Mouse (Mus musculus): ENCODE measurements at regions not wholly inside any gene's neighbourhood (a gene's known extent, or its start where the extent isn't known, plus 50 kb on each side); places are given as distances from the start of the nearest gene placed in this dataset.
A peak's percentile ranks its signal among the peaks of the same experiment; 100 is the strongest.

DNA sequence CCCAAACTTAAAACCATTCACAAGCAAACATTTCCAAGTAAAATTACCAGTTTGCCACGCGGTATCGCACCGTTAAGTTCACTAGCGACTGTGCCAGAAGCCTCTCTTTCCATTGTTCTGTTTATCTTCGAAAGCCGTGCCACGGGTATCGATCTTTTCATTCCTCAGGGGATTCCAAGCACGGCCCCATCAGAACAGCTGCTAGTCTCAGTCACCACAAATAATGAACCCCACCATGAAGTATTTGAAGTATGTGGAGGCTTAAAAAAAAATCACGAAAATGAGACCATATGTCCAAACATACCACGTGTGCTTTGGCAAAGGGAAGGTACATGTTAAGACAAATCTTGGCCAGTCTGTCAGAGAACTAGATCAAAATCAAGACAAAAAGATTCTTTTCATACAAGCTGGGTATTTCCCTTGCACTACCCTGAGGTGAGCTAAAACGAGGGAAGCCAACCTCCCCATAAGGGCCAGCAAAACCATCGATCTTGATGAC is 213.3 kb downstream of the Npr3 start:
- H3K9ac ChIP-seq (ENCODE audit: low read depth, low read length) = no peak overlapping the region
- H3K4me3 ChIP-seq (ENCODE audit: low read length) = no peak overlapping the region
- H3K27ac ChIP-seq (ENCODE audit: low read depth, low read length) = no peak overlapping the region
- no peaks in the 10 kb centered on the region for H3K4me1 ChIP-seq (ENCODE audit: control insufficient read depth, insufficient read depth, low read length)
- H3K36me3 ChIP-seq (ENCODE audit: control insufficient read depth, insufficient read depth, low read length) = no peaks in the 10 kb centered on the region
- H3K9me3 ChIP-seq (ENCODE audit: control insufficient read depth, low read length) = no peaks in the 10 kb centered on the region
- no peak overlapping the region for H3K4me2 ChIP-seq (replicated peaks; ENCODE audit: low read depth, low read length)
- no peak for ATAC-seq (ENCODE audit: low FRiP score, low TSS enrichment)
- H3K27me3 ChIP-seq (ENCODE audit: control insufficient read depth, insufficient read depth, low read length) = no peaks in the 10 kb centered on the region
- 78% methylated on average over 14 of the region's 14 CpGs for WGBS

DNA sequence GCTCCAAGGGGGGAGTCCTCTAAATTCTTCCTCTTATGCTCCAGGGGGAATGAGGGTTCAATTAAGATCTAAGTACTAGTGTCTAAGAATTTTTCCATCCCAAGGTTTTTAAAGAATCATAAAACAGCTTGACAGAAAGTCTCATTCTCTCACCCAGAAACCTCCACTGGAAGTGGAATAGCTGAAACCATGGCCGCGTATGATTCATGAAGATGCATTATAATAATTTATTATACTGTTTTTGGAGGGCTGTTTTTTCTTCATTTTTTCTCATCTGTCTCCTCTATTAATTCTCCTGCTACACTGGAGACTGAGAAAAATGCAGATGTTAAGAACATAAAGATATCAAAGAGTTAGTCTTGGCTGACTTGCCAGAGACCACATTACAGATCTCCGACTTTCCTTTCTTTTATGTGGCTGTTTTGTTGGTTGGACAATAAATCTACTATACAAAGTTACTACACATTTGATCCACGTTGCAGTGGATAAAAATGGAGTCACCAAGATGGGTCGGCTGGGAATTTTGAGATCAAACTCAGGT is 242.2 kb downstream of the Npr3 start:
- H3K9ac ChIP-seq (ENCODE audit: low read depth, low read length) = no peak overlapping the region
- ATAC-seq (ENCODE audit: low FRiP score, low TSS enrichment) = peak; percentile 78; the same call in 1 of the 2 replicates
- no peaks in the 10 kb centered on the region for H3K27me3 ChIP-seq (ENCODE audit: control insufficient read depth, insufficient read depth, low read length)
- H3K9me3 ChIP-seq (ENCODE audit: control insufficient read depth, low read length) = no peaks in the 10 kb centered on the region
- no peak overlapping the region for H3K4me3 ChIP-seq (ENCODE audit: low read length)
- no peaks in the 10 kb centered on the region for H3K36me3 ChIP-seq (ENCODE audit: control insufficient read depth, insufficient read depth, low read length)
- H3K4me1 ChIP-seq (ENCODE audit: control insufficient read depth, insufficient read depth, low read length) = no peaks in the 10 kb centered on the region
- WGBS = 55% methylated on average over 5 of the region's 5 CpGs
- H3K27ac ChIP-seq (ENCODE audit: low read depth, low read length) = no peak overlapping the region
- H3K4me2 ChIP-seq (replicated peaks; ENCODE audit: low read depth, low read length) = no peak overlapping the region

DNA sequence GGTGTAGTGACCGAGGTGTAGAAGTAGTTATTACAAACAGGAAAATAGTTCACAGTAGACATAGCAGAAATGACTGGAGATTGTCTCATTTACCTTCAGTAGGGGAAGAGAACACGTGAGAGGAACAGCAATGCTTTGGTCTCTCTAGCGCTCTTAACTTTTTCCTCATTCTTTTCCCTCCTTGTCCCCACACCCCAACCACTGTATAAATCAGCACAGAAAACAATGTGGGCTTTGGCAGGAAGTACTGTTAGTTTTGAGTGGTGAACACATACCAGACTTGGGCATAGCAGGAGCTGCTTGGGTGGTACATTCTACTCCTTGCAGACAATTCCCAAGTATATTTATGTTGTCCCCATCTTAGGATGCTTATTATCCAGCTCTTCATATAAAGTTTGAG is 251.9 kb downstream of the Npr3 start:
- Histone ChIP-seq H3K36me3 (ENCODE audit: control insufficient read depth, insufficient read depth, low read length) (no peaks in the 10 kb centered on the region), H3K9me3 (ENCODE audit: control insufficient read depth, low read length) (no peaks in the 10 kb centered on the region), H3K4me2 (replicated peaks; ENCODE audit: low read depth, low read length) (no peak overlapping the region), H3K9ac (ENCODE audit: low read depth, low read length) (no peak overlapping the region), H3K4me3 (ENCODE audit: low read length) (no peak overlapping the region), H3K27ac (ENCODE audit: low read depth, low read length) (no peak overlapping the region), H3K27me3 (ENCODE audit: control insufficient read depth, insufficient read depth, low read length) (no peaks in the 10 kb centered on the region), H3K4me1 (ENCODE audit: control insufficient read depth, insufficient read depth, low read length) (no peaks in the 10 kb centered on the region)
- no peak for ATAC-seq (ENCODE audit: low FRiP score, low TSS enrichment)
- 93% methylated on average over 3 of the region's 3 CpGs for WGBS

DNA sequence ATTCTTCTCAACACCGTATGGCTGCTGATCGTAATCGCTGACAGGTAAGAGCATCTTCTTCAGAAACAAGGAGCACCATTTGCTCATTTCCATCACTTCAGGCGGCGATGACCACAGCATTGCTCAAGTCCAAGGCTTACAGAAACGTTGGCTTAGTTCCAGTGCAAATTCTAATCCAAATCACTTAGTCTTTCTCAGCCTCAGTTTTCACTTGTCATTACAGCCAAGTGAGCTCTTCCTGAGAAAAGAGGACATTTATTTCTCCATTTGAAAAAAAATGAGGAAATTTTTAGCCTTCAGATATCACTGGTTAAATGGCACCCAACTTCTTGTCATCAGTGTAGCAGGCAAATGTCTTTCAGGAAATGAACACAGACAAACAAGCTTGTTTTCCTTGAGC is 246.8 kb upstream of the Tars start:
- 88% methylated on average over 6 of the region's 6 CpGs for WGBS
- no peak for ATAC-seq (ENCODE audit: low FRiP score, low TSS enrichment)

DNA sequence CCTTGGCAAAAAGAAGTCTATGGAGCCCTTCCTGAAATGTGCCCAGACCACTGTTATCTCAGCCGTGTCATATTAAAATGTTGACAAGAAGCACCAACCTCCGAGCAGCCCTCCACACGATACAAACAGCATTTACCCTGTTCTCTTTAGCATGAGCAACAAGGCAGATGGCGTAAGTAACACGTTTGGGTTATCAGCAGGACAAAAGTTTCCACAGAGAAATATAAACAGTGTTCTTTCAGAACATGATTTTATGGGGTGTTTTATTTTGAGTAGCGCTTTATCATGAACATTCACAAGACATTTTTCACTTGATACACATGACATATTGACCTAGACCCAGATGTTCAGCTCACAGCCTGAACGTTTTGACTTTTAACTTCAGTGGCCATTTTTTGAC is 245.3 kb upstream of the Tars start:
- H3K9ac ChIP-seq (ENCODE audit: low read depth, low read length) = no peak overlapping the region
- no peaks in the 10 kb centered on the region for H3K4me1 ChIP-seq (ENCODE audit: control insufficient read depth, insufficient read depth, low read length)
- no peaks in the 10 kb centered on the region for H3K27me3 ChIP-seq (ENCODE audit: control insufficient read depth, insufficient read depth, low read length)
- WGBS = 66% methylated on average over 7 of the region's 7 CpGs
- H3K36me3 ChIP-seq (ENCODE audit: control insufficient read depth, insufficient read depth, low read length) = no peaks in the 10 kb centered on the region
- no peak overlapping the region for H3K4me2 ChIP-seq (replicated peaks; ENCODE audit: low read depth, low read length)
- no peak overlapping the region for H3K27ac ChIP-seq (ENCODE audit: low read depth, low read length)
- no peak for ATAC-seq (ENCODE audit: low FRiP score, low TSS enrichment)
- no peaks in the 10 kb centered on the region for H3K9me3 ChIP-seq (ENCODE audit: control insufficient read depth, low read length)
- no peak overlapping the region for H3K4me3 ChIP-seq (ENCODE audit: low read length)

More for the DNA sequence above, 246.8 kb upstream of the Tars start:
- Histone ChIP-seq H3K27ac (ENCODE audit: low read depth, low read length) (no peak overlapping the region), H3K9me3 (ENCODE audit: control insufficient read depth, low read length) (no peaks in the 10 kb centered on the region), H3K4me2 (replicated peaks; ENCODE audit: low read depth, low read length) (no peak overlapping the region), H3K36me3 (ENCODE audit: control insufficient read depth, insufficient read depth, low read length) (no peaks in the 10 kb centered on the region), H3K27me3 (ENCODE audit: control insufficient read depth, insufficient read depth, low read length) (no peaks in the 10 kb centered on the region), H3K9ac (ENCODE audit: low read depth, low read length) (no peak overlapping the region), H3K4me1 (ENCODE audit: control insufficient read depth, insufficient read depth, low read length) (no peaks in the 10 kb centered on the region), H3K4me3 (ENCODE audit: low read length) (no peak overlapping the region)

DNA sequence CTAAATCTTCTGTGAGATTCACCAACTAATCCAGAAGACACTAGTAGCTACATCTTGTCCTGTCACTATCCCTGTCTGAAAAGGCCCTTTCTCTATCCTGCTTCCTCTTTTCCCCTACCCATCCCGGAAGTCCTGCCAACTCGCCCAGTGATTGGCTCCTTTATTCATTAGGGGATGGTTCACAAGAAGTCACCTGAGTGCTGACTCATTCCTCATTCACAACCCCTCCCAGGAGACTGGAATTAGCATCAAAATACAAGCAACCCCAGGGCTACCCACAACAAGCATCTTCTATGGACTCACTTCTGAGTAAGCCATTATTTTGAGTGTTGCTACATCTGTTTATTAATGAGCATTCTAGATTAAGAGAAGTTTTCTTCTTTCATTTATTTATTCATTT is 231.2 kb upstream of the Tars start:
- WGBS = 82% methylated on average over 2 of the region's 2 CpGs
- ATAC-seq (ENCODE audit: low FRiP score, low TSS enrichment) = no peak

DNA sequence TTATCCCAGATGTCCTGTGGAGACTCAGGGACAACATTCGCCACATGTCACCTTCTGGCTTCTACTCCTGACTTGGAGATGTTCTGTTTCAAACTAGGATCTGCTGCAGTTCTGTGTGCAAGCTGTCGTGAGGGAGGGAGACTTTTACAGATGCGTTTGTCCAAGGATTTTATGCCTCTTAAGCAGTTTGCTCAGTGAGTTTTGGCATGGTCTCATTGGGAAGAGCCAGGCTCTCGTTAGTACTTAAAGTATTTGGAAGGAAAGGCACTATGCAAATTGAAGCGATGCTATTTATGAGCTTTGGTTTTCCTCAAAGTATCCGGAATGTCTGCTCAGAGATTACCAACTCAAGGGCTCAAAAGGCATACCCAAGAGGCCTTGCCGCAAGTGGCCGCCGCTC is 227.0 kb upstream of the Tars start:
- Histone ChIP-seq H3K27ac (ENCODE audit: low read depth, low read length) (no peak overlapping the region), H3K36me3 (ENCODE audit: control insufficient read depth, insufficient read depth, low read length) (no peaks in the 10 kb centered on the region), H3K9ac (ENCODE audit: low read depth, low read length) (no peak overlapping the region), H3K27me3 (ENCODE audit: control insufficient read depth, insufficient read depth, low read length) (no peaks in the 10 kb centered on the region), H3K4me3 (ENCODE audit: low read length) (no peak overlapping the region), H3K4me2 (replicated peaks; ENCODE audit: low read depth, low read length) (no peak overlapping the region), H3K4me1 (ENCODE audit: control insufficient read depth, insufficient read depth, low read length) (no peaks in the 10 kb centered on the region), H3K9me3 (ENCODE audit: control insufficient read depth, low read length) (no peaks in the 10 kb centered on the region)
- 82% methylated on average over 9 of the region's 9 CpGs for WGBS
- ATAC-seq (ENCODE audit: low FRiP score, low TSS enrichment) = no peak

More for the DNA sequence above, 231.2 kb upstream of the Tars start:
- no peak overlapping the region for H3K4me3 ChIP-seq (ENCODE audit: low read length)
- H3K9me3 ChIP-seq (ENCODE audit: control insufficient read depth, low read length) = no peaks in the 10 kb centered on the region
- H3K36me3 ChIP-seq (ENCODE audit: control insufficient read depth, insufficient read depth, low read length) = no peaks in the 10 kb centered on the region
- no peaks in the 10 kb centered on the region for H3K4me1 ChIP-seq (ENCODE audit: control insufficient read depth, insufficient read depth, low read length)
- no peaks in the 10 kb centered on the region for H3K27me3 ChIP-seq (ENCODE audit: control insufficient read depth, insufficient read depth, low read length)
- no peak overlapping the region for H3K27ac ChIP-seq (ENCODE audit: low read depth, low read length)
- H3K9ac ChIP-seq (ENCODE audit: low read depth, low read length) = no peak overlapping the region
- no peak overlapping the region for H3K4me2 ChIP-seq (replicated peaks; ENCODE audit: low read depth, low read length)

DNA sequence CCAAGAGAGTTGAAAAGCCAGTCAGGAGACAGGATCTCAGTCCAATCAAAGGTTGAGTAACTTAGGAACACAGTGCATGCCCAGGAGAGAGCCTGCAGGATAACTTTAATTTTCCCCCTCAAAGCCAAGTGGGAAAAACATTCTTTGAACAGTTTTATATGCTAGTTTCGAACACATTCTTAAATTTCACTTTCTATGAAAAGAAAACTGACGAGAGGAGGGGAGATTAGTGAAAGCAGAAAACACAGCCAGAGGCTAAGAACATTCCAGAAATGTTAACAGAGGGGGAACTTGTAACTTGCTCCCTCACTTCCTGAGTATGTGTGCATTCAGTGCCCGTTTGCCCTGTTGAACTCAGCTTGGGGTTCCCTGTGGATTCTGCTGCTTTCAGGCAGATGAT is 213.0 kb upstream of the Tars start:
- no peak overlapping the region for H3K9ac ChIP-seq (ENCODE audit: low read depth, low read length)
- no peaks in the 10 kb centered on the region for H3K9me3 ChIP-seq (ENCODE audit: control insufficient read depth, low read length)
- ATAC-seq (ENCODE audit: low FRiP score, low TSS enrichment) = no peak
- H3K4me3 ChIP-seq (ENCODE audit: low read length) = no peak overlapping the region
- H3K4me2 ChIP-seq (replicated peaks; ENCODE audit: low read depth, low read length) = no peak overlapping the region
- no peak overlapping the region for H3K27ac ChIP-seq (ENCODE audit: low read depth, low read length)
- H3K4me1 ChIP-seq (ENCODE audit: control insufficient read depth, insufficient read depth, low read length) = no peaks in the 10 kb centered on the region
- no peaks in the 10 kb centered on the region for H3K27me3 ChIP-seq (ENCODE audit: control insufficient read depth, insufficient read depth, low read length)
- H3K36me3 ChIP-seq (ENCODE audit: control insufficient read depth, insufficient read depth, low read length) = no peaks in the 10 kb centered on the region
- 39% methylated on average over 3 of the region's 3 CpGs for WGBS

DNA sequence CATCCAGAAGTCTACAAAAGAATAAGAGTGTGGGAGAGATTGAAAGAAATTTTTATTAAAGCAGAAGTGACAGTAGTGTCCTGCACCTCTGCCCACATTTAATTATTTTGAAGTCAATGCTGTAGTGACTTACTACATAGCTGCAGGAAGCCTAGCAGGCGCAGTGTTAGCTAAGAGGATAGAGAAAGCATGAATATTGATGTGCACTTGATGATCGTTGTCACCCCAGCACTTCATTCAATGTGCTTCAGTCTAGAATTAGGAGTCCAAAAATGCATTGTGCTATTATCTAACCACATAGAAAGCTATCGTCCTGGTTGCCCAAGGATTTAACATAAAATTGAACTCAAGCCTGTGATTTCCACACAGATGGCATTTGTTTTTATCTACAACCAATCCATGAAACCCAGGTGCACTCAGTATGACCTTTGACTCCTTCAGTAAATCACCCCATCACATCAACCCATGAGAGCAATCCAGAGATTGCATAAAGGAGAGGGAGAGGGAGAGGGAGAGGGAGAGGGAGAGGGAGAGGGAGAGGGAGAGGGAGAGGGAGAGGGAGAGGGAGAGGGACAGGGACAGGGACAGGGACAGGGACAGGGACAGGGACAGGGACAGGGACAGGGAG is 210.7 kb upstream of the Tars start:
- H3K27me3 ChIP-seq (ENCODE audit: control insufficient read depth, insufficient read depth, low read length) = no peaks in the 10 kb centered on the region
- H3K9me3 ChIP-seq (ENCODE audit: control insufficient read depth, low read length) = no peaks in the 10 kb centered on the region
- no peaks in the 10 kb centered on the region for H3K36me3 ChIP-seq (ENCODE audit: control insufficient read depth, insufficient read depth, low read length)
- WGBS = 89% methylated on average over 3 of the region's 3 CpGs
- no peak for ATAC-seq (ENCODE audit: low FRiP score, low TSS enrichment)
- H3K4me2 ChIP-seq (replicated peaks; ENCODE audit: low read depth, low read length) = no peak overlapping the region
- H3K27ac ChIP-seq (ENCODE audit: low read depth, low read length) = no peak overlapping the region
- H3K9ac ChIP-seq (ENCODE audit: low read depth, low read length) = no peak overlapping the region
- no peaks in the 10 kb centered on the region for H3K4me1 ChIP-seq (ENCODE audit: control insufficient read depth, insufficient read depth, low read length)
- H3K4me3 ChIP-seq (ENCODE audit: low read length) = no peak overlapping the region
